Comparison of ENCODE assay signal across 11 mouse cellular contexts in genomic region chr1:134774247-134774646, GRCm38 (mm10).
DNase-seq lines count a peak whose midpoint lies in the region; ATAC-seq lines count a peak whose summit lies in the region.
"Had no signal": no experiment of that assay in that cellular context is flagged by ENCODE, and none has a peak within 500 bp of the region (broad histone marks: within the 10 kb centered on the region; RNA-seq: fewer than 3 reads in every experiment).

No protein-coding gene starts in this region.

- H3K27ac ChIP-seq in heart, embryonic 14.5 days (replicated peaks in 1 of 2; ENCODE audit: control insufficient read depth in 1 of 2, insufficient read depth in 1 of 2, low read depth in 2 of 2, low read length in 2 of 2): peak overlapping the region; percentile 21 to 42; a peak in 2 of 4 replicates
- peak overlapping the region; percentile 91 for H3K27ac ChIP-seq in lung, embryonic 16.5 days (ENCODE audit: low read length)
- peak overlapping the region; percentile 89 for H3K27ac ChIP-seq in intestine, embryonic 15.5 days
- H3K27ac ChIP-seq in stomach, embryonic 15.5 days: peak overlapping the region; percentile 93

- no peak overlapping the region for H3K9ac ChIP-seq in heart, embryonic 14.5 days (ENCODE audit: low read length)
- no peak overlapping the region for H3K9ac ChIP-seq in lung, embryonic 16.5 days (ENCODE audit: low read length)
- no peak overlapping the region for H3K9ac ChIP-seq in intestine, embryonic 15.5 days
- H3K9ac ChIP-seq in stomach, embryonic 15.5 days: no peak overlapping the region
- H3K9ac ChIP-seq: hindbrain, embryonic 13.5 days had no signal

- H3K36me3 ChIP-seq in heart, embryonic 14.5 days (ENCODE audit: control insufficient read depth, insufficient read depth, low read length): peaks cover 69% of the 10 kb centered on the region
- peaks cover 6% of the 10 kb centered on the region; the same call in 1 of the 2 replicates for H3K36me3 ChIP-seq in lung, embryonic 16.5 days (ENCODE audit: control insufficient read depth, insufficient read depth, low read length)
- 0 out of 2 replicates have a peak, but pooled peaks cover 8% of the 10 kb centered on the region for H3K36me3 ChIP-seq in intestine, embryonic 15.5 days
- H3K36me3 ChIP-seq in stomach, embryonic 15.5 days: no peaks in the 10 kb centered on the region

- H3K4me3 ChIP-seq in heart, embryonic 14.5 days (ENCODE audit: control insufficient read depth in 1 of 2, insufficient read depth in 1 of 2, low read depth in 1 of 2, low read length in 2 of 2): no peak overlapping the region
- H3K4me3 ChIP-seq in lung, embryonic 16.5 days (ENCODE audit: low read length): no peak overlapping the region
- H3K4me3 ChIP-seq in intestine, embryonic 15.5 days (replicated peaks): no peak overlapping the region
- no peak overlapping the region for H3K4me3 ChIP-seq in stomach, embryonic 15.5 days (replicated peaks)
- H3K4me3 ChIP-seq: hindbrain, embryonic 13.5 days had no signal

- ATAC-seq in heart, embryonic 14.5 days (ENCODE audit: insufficient number of reproducible peaks, insufficient read depth, low FRiP score, low read depth): no peak
- peak; percentile 53 for ATAC-seq in lung, embryonic 16.5 days (ENCODE audit: low read depth)
- ATAC-seq in intestine, embryonic 15.5 days: no peak
- no peak for ATAC-seq in stomach, embryonic 15.5 days (ENCODE audit: insufficient read depth, low FRiP score, low read depth)
- ATAC-seq: midbrain, embryonic 16.5 days had no signal

- no peak overlapping the region for H3K4me2 ChIP-seq in heart, embryonic 14.5 days (ENCODE audit: low read length)
- no peak overlapping the region for H3K4me2 ChIP-seq in lung, embryonic 16.5 days (ENCODE audit: low read depth, low read length)
- H3K4me2 ChIP-seq in intestine, embryonic 15.5 days (replicated peaks): no peak overlapping the region
- H3K4me2 ChIP-seq in stomach, embryonic 15.5 days: no peak overlapping the region
- H3K4me2 ChIP-seq: hindbrain, embryonic 13.5 days had no signal

- H3K27me3 ChIP-seq in heart, embryonic 14.5 days (ENCODE audit: control insufficient read depth, insufficient read depth, low read length): no peaks in the 10 kb centered on the region
- no peaks in the 10 kb centered on the region for H3K27me3 ChIP-seq in lung, embryonic 16.5 days (ENCODE audit: control insufficient read depth, insufficient read depth, low read depth, low read length)
- no peaks in the 10 kb centered on the region for H3K27me3 ChIP-seq in intestine, embryonic 15.5 days (replicated peaks)
- H3K27me3 ChIP-seq in stomach, embryonic 15.5 days (replicated peaks): no peaks in the 10 kb centered on the region
- H3K27me3 ChIP-seq: hindbrain, embryonic 13.5 days had no signal

- peaks cover 27 to 36% of the 10 kb centered on the region in 2 experiments for H3K4me1 ChIP-seq in heart, embryonic 14.5 days (ENCODE audit: control insufficient read depth in 2 of 2, insufficient read depth in 2 of 2, low read length in 2 of 2)
- H3K4me1 ChIP-seq in lung, embryonic 16.5 days (replicated peaks; ENCODE audit: control insufficient read depth, insufficient read depth, low read length): peaks cover 53% of the 10 kb centered on the region
- H3K4me1 ChIP-seq in intestine, embryonic 15.5 days (replicated peaks): peaks cover 49% of the 10 kb centered on the region
- H3K4me1 ChIP-seq in stomach, embryonic 15.5 days: peaks cover 47% of the 10 kb centered on the region

- intact Hi-C loops in heart, postnatal 10 days (cut with DNase I): no loop called here

- WGBS in heart, embryonic 14.5 days: 68% methylated on average over 2 of the region's 2 CpGs
- 62% methylated on average over 2 of the region's 2 CpGs for WGBS in lung, embryonic 16.5 days
- WGBS in intestine, embryonic 15.5 days: 49% methylated on average over 2 of the region's 2 CpGs
- 60% methylated on average over 2 of the region's 2 CpGs for WGBS in stomach, embryonic 15.5 days

- no peaks in the 10 kb centered on the region for H3K9me3 ChIP-seq in heart, embryonic 14.5 days (ENCODE audit: control insufficient read depth, low read length)
- H3K9me3 ChIP-seq in lung, embryonic 16.5 days (ENCODE audit: control insufficient read depth, low read length): no peaks in the 10 kb centered on the region
- H3K9me3 ChIP-seq in intestine, embryonic 15.5 days: no peaks in the 10 kb centered on the region
- H3K9me3 ChIP-seq in stomach, embryonic 15.5 days: no peaks in the 10 kb centered on the region
- H3K9me3 ChIP-seq: hindbrain, embryonic 13.5 days had no signal

- DNase-seq in heart, postnatal 10 days: no peak
- DNase-seq in lung, postnatal 36 days: no peak
- no peak for DNase-seq in thymus, postnatal 10 days (ENCODE audit: low spot score in 2 of 2)
- DNase-seq: cerebellum, adult 9-10 months; thymus, postnatal 4 days had no signal

Comparison
In these comparisons a context has a peak if more than half of its experiments do, and no peak if none do; other contexts are left out.
1. H3K27ac ChIP-seq: peak in every context shown above with its lines; median percentile 93 in stomach, embryonic 15.5 days; 91 in lung, embryonic 16.5 days; 89 in intestine, embryonic 15.5 days; 32 in heart, embryonic 14.5 days.